Mouse (Mus musculus): ENCODE data around the gene Tekt5. TPM values are rescaled to one million over a fixed set of nuclear protein-coding genes. Genes with fewer than 3 reads are reported as not detected.
A peak's percentile ranks its signal among the peaks of the same experiment; 100 is the strongest.

Gene Tekt5
- polyA plus RNA-seq, 1 experiment = 20.3 TPM

DNA sequence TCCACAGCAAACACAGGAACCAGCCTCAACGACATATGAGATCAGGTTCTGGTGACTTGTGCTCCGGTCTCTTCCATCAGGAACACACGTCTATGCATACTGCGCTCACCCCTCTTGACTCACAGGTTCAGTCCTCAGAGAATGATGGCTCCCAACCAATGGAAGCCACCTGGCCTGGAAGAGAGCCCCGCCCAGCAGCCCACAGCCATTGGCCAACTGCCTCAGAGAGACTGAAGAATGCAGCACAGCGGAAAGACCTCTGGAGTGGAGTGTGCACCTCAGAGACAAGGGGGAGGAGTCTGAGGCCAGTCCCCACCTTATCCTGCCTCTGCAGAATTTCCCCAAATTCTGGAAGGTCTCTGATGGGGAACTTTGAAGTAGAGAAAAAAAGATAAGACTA, 36.0 kb downstream of the Tekt5 start:
- Histone ChIP-seq H3K27me3 (ENCODE audit: control insufficient read depth, insufficient read depth, low read length) (no peaks in the 10 kb centered on the region), H3K4me3 (replicated peaks; ENCODE audit: insufficient read depth, low read depth, low read length) (no peak overlapping the region), H3K27ac (ENCODE audit: insufficient read depth, low read length) (no peak overlapping the region), H3K4me1 (ENCODE audit: control insufficient read depth, insufficient read depth, low read length) (peaks cover 3% of the 10 kb centered on the region; the same call in 1 of the 2 replicates)
- DNase-seq = no peak
- 87% methylated on average over 6 of the region's 6 CpGs for WGBS
- TF ChIP-seq CTCF (IDR thresholded peaks at IDR 0.05; ENCODE audit: borderline replicate concordance, insufficient read depth, low read depth, low read length) (no peak), POLR2A (IDR thresholded peaks at IDR 0.05; ENCODE audit: borderline replicate concordance, insufficient read depth, low read length) (no peak)

- 25% methylated on average over 30 of the region's 30 CpGs for WGBS
Observed at GRCm38 (mm10) chr16:10358010-10358934, 37.0 kb downstream of the Tekt5 start.

GRCm38 (mm10) chr16:10355004-10355403, 40.3 kb downstream of the Tekt5 start:
- Histone ChIP-seq H3K4me1 (ENCODE audit: control insufficient read depth, insufficient read depth, low read length) (peaks cover 3% of the 10 kb centered on the region; the same call in 1 of the 2 replicates), H3K4me3 (replicated peaks; ENCODE audit: insufficient read depth, low read depth, low read length) (no peak overlapping the region)
- peak; percentile 35 to 60 for DNase-seq

More at GRCm38 (mm10) chr16:10358010-10358934, 37.0 kb downstream of the Tekt5 start:
- H3K27me3 ChIP-seq (ENCODE audit: control insufficient read depth, insufficient read depth, low read length) = no peaks in the 10 kb centered on the region
- H3K4me3 ChIP-seq (replicated peaks; ENCODE audit: insufficient read depth, low read depth, low read length) = no peak overlapping the region
- TF ChIP-seq CTCF (IDR thresholded peaks at IDR 0.05; ENCODE audit: borderline replicate concordance, insufficient read depth, low read depth, low read length) = no peak
- TF ChIP-seq POLR2A (IDR thresholded peaks at IDR 0.05; ENCODE audit: borderline replicate concordance, insufficient read depth, low read length) = no peak
- no peak overlapping the region for H3K27ac ChIP-seq (ENCODE audit: insufficient read depth, low read length)
- H3K4me1 ChIP-seq (ENCODE audit: control insufficient read depth, insufficient read depth, low read length) = peaks cover 3% of the 10 kb centered on the region; the same call in 1 of the 2 replicates
- DNase-seq = no peak

GRCm38 (mm10) chr16:10351050-10351636, 44.1 kb downstream of the Tekt5 start:
- H3K4me3 ChIP-seq (replicated peaks; ENCODE audit: insufficient read depth, low read depth, low read length) = no peak overlapping the region
- H3K27ac ChIP-seq (ENCODE audit: insufficient read depth, low read length) = no peak overlapping the region
- no peaks in the 10 kb centered on the region for H3K27me3 ChIP-seq (ENCODE audit: control insufficient read depth, insufficient read depth, low read length)
- DNase-seq = no peak
- TF ChIP-seq POLR2A (IDR thresholded peaks at IDR 0.05; ENCODE audit: borderline replicate concordance, insufficient read depth, low read length) (no peak), CTCF (IDR thresholded peaks at IDR 0.05; ENCODE audit: borderline replicate concordance, insufficient read depth, low read depth, low read length) (no peak)
- H3K4me1 ChIP-seq (ENCODE audit: control insufficient read depth, insufficient read depth, low read length) = no peaks in the 10 kb centered on the region; the same call in none of the 2 replicates
- 57% methylated on average over 9 of the region's 9 CpGs for WGBS

More at GRCm38 (mm10) chr16:10355004-10355403, 40.3 kb downstream of the Tekt5 start:
- TF ChIP-seq CTCF (IDR thresholded peaks at IDR 0.05; ENCODE audit: borderline replicate concordance, insufficient read depth, low read depth, low read length) (no peak), POLR2A (IDR thresholded peaks at IDR 0.05; ENCODE audit: borderline replicate concordance, insufficient read depth, low read length) (no peak)
- Histone ChIP-seq H3K27me3 (ENCODE audit: control insufficient read depth, insufficient read depth, low read length) (no peaks in the 10 kb centered on the region), H3K27ac (ENCODE audit: insufficient read depth, low read length) (no peak overlapping the region)

DNA sequence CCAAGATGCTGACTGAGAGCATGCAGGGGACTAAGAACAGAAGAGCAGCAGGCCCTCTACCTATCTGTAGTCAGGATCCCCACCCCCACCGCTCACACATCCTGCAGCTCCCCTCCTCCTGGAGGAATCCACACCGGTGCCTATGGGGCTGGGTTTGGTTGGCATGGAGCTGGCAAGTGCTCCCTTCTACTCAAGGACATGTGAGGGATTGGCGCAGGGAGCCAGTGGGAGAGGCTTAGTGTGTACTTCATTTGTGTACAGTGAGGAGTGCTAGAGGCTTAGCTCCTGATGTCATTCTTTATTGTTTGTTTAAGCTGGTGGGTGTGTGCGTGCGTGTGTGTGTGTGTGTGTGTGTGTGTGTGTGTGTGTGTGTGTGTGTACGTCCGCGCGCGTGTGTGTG, 45.4 kb downstream of the Tekt5 start:
- DNase-seq = no peak
- H3K4me3 ChIP-seq (replicated peaks; ENCODE audit: insufficient read depth, low read depth, low read length) = no peak overlapping the region
- H3K4me1 ChIP-seq (ENCODE audit: control insufficient read depth, insufficient read depth, low read length) = no peaks in the 10 kb centered on the region; the same call in 1 of the 2 replicates
- TF ChIP-seq POLR2A (IDR thresholded peaks at IDR 0.05; ENCODE audit: borderline replicate concordance, insufficient read depth, low read length) (no peak), CTCF (IDR thresholded peaks at IDR 0.05; ENCODE audit: borderline replicate concordance, insufficient read depth, low read depth, low read length) (no peak)
- 76% methylated on average over 10 of the region's 10 CpGs for WGBS
- H3K27me3 ChIP-seq (ENCODE audit: control insufficient read depth, insufficient read depth, low read length) = no peaks in the 10 kb centered on the region
- no peak overlapping the region for H3K27ac ChIP-seq (ENCODE audit: insufficient read depth, low read length)

- no peak overlapping the region for H3K27ac ChIP-seq (ENCODE audit: insufficient read depth, low read length)
- TF ChIP-seq CTCF (IDR thresholded peaks at IDR 0.05; ENCODE audit: borderline replicate concordance, insufficient read depth, low read depth, low read length) = no peak
- no peak for TF ChIP-seq POLR2A (IDR thresholded peaks at IDR 0.05; ENCODE audit: borderline replicate concordance, insufficient read depth, low read length)
- H3K27me3 ChIP-seq (ENCODE audit: control insufficient read depth, insufficient read depth, low read length) = no peaks in the 10 kb centered on the region
- no peak overlapping the region for H3K4me3 ChIP-seq (replicated peaks; ENCODE audit: insufficient read depth, low read depth, low read length)
- 54% methylated on average over 5 of the region's 5 CpGs for WGBS
- DNase-seq = no peak
- H3K4me1 ChIP-seq (ENCODE audit: control insufficient read depth, insufficient read depth, low read length) = no peaks in the 10 kb centered on the region; the same call in 1 of the 2 replicates
Observed at GRCm38 (mm10) chr16:10349436-10349835, 45.9 kb downstream of the Tekt5 start.

DNA sequence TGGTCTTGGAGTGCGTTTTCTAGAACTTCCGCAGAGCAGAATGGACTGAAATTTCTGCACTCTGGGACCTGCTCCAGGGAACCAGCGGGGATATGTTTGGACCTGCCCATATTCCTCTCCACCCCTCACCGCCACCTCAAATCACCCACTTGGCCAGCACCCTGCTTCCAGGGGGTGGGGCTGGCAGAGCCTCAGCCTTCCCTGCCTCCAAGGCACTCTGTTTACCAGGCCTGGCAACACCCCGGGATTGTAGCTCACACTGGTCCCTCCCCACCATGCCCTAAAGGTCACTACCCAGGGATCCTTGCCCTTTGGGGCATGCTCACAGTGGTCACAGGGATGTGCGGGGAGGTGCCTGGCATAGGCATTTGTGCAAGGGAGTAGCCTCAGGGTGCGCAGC, 47.7 kb downstream of the Tekt5 start:
- Histone ChIP-seq H3K27me3 (ENCODE audit: control insufficient read depth, insufficient read depth, low read length) (no peaks in the 10 kb centered on the region), H3K4me3 (replicated peaks; ENCODE audit: insufficient read depth, low read depth, low read length) (no peak overlapping the region), H3K27ac (ENCODE audit: insufficient read depth, low read length) (no peak overlapping the region), H3K4me1 (ENCODE audit: control insufficient read depth, insufficient read depth, low read length) (no peaks in the 10 kb centered on the region; the same call in 1 of the 2 replicates)
- 37% methylated on average over 7 of the region's 7 CpGs for WGBS
- DNase-seq = no peak
- no peak for TF ChIP-seq CTCF (IDR thresholded peaks at IDR 0.05; ENCODE audit: borderline replicate concordance, insufficient read depth, low read depth, low read length)
- no peak for TF ChIP-seq POLR2A (IDR thresholded peaks at IDR 0.05; ENCODE audit: borderline replicate concordance, insufficient read depth, low read length)
